Mouse (Mus musculus): Measurements from ENCODE around the gene Elmo1.
"Not testable (repeated sequence)": the region's sequence is repeated elsewhere in the genome, so short reads cannot be mapped to it uniquely, and the experiment has no call there.

Gene Elmo1

GRCm38 (mm10) chr13:20590983-20591382 is 500.6 kb downstream of the Elmo1 start:
- in situ Hi-C loops (cut with MseI, MboI) = no loop called here

GRCm38 (mm10) chr13:20597307-20597706 is 506.9 kb downstream of the Elmo1 start:
- in situ Hi-C loops (cut with MseI, MboI) = no loop called here

- in situ Hi-C loops (cut with MseI, MboI) = no loop called here
These were observed 508.2 kb downstream of the Elmo1 start for GRCm38 (mm10) chr13:20598618-20599017.

GRCm38 (mm10) chr13:20600246-20600645 is 509.9 kb downstream of the Elmo1 start:
- in situ Hi-C loops (cut with MseI, MboI) = no loop called here

GRCm38 (mm10) chr13:20601421-20601820 is 511.0 kb downstream of the Elmo1 start:
- in situ Hi-C loops (cut with MseI, MboI) = no loop called here

GRCm38 (mm10) chr13:20606891-20607290 is 516.5 kb downstream of the Elmo1 start:
- in situ Hi-C loops (cut with MseI, MboI) = no loop called here

- in situ Hi-C loops (cut with MseI, MboI) = no loop called here
These were observed 518.8 kb downstream of the Elmo1 start for GRCm38 (mm10) chr13:20609003-20609688.

- in situ Hi-C loops (cut with MseI, MboI) = no loop called here
These were observed 525.4 kb downstream of the Elmo1 start for GRCm38 (mm10) chr13:20615596-20616469.

GRCm38 (mm10) chr13:20619946-20620345 is 529.5 kb downstream of the Elmo1 start:
- in situ Hi-C loops (cut with MseI, MboI) = no loop called here

- in situ Hi-C loops (cut with MseI, MboI) = no loop called here
These were observed 532.9 kb downstream of the Elmo1 start for GRCm38 (mm10) chr13:20623071-20623850.

- in situ Hi-C loops (cut with MseI, MboI) = no loop called here
These were observed 537.4 kb downstream of the Elmo1 start for GRCm38 (mm10) chr13:20627796-20628195.

- in situ Hi-C loops (cut with MseI, MboI) = no loop called here
These were observed 542.1 kb downstream of the Elmo1 start for GRCm38 (mm10) chr13:20632477-20632876.

GRCm38 (mm10) chr13:20634679-20635078 is 544.3 kb downstream of the Elmo1 start:
- in situ Hi-C loops (cut with MseI, MboI) = not testable (repeated sequence)

- in situ Hi-C loops (cut with MseI, MboI) = no loop called here
These were observed 545.2 kb downstream of the Elmo1 start for GRCm38 (mm10) chr13:20635646-20636045.
